Mouse (Mus musculus) left cerebral cortex, postnatal 25 days (tissue): Measurements from ENCODE around the gene Tinf2. TPM values are rescaled to one million over a fixed set of nuclear protein-coding genes. Genes with fewer than 3 reads are reported as not detected.
A peak's percentile ranks its signal among the peaks of the same experiment; 100 is the strongest.

Experiments
- DNase-seq, 2 experiments: peaks; one replicate each; pipeline ENCODE4 v3.0.0; 2022; ENCODE audit warnings: low spot score in 2 of 2, mixed read lengths in 1 of 2
- intact Hi-C: fragments of 180-260 bp; cut with DNase I; formaldehyde crosslinking; loops from one replicate; pipeline ENCODE4 v1.15.1; 2025
- total RNA-seq, 2 experiments: library from RNA; stranded (reverse); gene quantifications; 2 replicates each; pipeline ENCODE4 v1.2.3; 2021

The Tinf2 gene
- total RNA-seq, 2 experiments from 2014 or later = 12.9 to 14.8 TPM

DNA sequence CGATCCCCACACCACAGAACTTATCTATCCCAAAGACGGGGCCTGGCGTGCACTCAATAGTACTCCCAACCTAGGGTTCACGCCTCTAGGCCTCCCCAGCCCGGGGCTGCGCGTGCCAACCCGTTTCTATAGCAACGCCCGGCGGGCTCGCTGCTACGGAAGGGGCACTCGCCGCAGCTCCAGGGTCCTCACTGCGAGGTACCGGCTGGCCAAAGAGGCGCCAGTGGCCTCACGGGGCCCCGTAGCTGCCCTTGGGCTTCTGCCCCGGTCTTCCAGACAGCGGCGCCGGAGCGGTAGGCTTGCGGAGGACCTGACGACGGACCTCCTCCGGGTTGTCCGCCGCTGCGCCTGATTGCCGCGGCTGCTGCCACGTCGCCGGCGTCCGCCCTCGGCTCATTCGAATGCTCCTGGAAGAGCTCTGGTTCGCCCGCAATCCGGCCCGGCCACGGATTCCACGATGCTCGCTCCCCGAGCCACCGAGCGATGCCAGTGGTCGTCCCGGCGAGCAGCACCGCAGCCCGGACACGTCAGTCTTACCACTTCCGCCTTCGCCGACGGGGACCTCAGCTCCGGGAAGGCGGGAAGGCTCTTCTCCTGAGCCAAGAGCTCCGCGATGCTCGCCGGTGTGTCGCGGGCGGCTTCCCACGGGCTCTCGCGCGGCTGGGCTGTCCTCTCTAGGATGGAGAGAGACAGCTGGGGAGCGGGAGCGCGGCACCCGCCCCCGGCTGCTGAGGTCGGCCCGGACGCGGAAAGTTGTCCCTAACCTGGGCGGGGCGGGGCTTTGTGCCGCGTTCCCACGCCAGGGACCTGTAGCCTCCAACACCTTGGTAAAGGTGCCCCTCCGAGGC lies 38.3 kb downstream of the Tinf2 start, which contains the start of gene Tm9sf1:
Tm9sf1 (minus strand) TSS at position 747 of the 848 bp plus-strand sequence.
- DNase-seq = peak; percentile 90 to 94
- intact Hi-C loops = no loop called here

DNA sequence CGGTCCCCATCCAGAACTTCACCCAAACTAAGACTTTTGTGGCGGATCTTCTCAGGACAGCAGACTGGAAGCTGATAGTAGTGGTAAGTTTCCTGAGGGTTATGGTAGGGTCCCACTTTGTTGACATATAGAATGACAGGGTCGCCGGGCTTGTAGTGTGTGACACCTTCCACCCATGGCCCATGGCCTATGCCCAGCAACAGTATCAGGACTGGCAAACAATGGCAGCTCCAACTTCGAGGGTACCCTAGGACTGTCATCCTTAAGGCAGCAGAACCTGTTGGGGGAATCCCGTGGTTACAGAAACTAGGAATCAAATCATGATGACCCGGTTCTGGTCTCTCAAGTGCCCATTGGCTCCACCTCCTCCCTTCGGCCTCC lies 39.0 kb downstream of the Tinf2 start:
- DNase-seq = no peak
- intact Hi-C loops = no loop called here

DNA sequence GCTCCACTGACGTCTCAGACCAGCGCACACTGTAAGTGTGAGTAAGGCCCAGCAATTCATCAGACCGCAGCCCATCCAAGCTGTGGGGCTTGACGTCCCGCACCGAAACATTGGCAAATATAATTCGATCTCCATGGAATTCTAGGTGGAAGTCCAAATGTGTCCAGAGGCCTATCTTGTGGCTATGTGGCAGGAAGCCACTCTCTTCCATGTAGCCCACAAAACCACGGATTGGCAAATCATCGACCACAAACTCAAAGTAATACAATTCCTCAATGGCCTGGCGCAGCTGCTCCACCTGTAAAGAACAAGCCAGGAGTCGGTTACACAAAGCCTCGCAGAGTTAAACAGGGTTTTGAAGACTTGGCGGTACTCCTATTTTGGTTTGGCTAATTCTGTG lies 40.3 kb downstream of the Tinf2 start:
- intact Hi-C loops = no loop called here
- DNase-seq = no peak

DNA sequence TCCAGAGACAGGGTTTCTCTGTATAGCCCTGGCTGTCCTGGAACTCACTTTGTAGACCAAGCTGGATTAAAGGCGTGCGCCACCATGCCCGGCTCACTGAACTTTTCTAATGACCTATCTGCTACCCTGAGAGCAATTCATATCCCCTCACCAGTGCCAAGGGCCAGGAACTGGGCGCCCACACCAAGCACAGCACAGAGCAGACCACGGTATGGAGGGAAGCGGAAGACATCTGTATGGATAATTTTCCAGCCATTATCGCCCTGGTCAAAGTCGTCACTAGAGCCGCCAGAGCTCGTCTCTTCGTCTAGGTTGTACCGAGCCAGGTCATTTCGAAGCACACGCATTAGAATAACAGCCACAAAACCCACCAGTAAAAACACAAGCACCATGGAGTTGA lies 40.8 kb downstream of the Tinf2 start:
- intact Hi-C loops = no loop called here
- DNase-seq = no peak

DNA sequence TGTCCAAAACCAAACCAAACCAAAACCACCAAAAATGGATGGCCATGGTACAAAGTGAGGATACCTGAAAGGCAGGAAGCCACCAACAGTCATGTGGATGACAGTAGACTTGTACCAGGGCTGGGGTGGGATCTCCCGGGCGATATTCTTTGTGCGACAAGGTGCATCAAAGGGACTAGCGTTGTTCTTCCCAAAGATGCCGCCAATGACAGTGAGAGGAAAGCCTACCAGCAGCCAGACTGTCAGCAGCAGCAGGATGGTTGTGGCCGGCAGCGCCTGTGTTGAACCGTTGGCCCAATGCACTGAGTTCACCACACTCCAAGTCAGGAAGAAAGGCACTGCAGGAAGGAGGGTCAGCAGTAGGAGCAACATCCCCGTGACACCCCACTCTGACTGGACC lies 43.8 kb downstream of the Tinf2 start, which contains the start of gene Gm49378:
Gm49378 (minus strand) TSS at position 101 of the 400 bp plus-strand sequence.
- intact Hi-C loops = loop anchor here (5.0 kb wide), 1 partner anchor 45 kb away; the partner anchor contains the start of genes Psme2 and Rnf31
- DNase-seq = no peak

DNA sequence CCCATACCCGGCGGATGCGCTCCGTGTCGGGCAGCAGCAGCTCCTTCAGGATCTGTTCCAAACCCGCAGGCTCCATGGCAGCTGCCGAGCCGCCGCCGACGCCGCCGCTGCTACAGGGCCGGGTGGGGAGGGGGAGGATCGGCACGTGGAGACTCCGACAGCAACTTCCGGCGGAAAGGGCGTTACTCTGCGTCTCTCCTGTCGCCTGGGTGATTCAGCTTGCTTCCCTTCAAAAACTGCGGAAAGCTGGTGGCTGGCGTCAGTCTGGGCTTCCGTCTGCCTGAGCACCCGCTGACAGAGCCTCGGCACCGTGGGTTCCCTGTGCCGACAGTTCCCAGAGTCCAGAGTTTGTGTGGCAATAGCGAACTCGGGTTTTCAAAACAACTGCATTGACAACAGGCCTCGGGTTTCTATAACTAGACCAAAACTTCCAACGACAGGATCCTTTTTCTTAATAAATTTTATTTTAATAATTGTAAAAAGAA lies 46.1 kb downstream of the Tinf2 start, which contains the start of gene Ipo4:
Ipo4 (minus strand) TSS at position 435 of the 485 bp plus-strand sequence.
- DNase-seq = peak; percentile 87 to 95
- intact Hi-C loops = loop anchor here (2.0 to 5.0 kb wide), 2 partner anchors 31 to 43 kb away; partner anchors contain the start of genes Psme2 and Rnf31

DNA sequence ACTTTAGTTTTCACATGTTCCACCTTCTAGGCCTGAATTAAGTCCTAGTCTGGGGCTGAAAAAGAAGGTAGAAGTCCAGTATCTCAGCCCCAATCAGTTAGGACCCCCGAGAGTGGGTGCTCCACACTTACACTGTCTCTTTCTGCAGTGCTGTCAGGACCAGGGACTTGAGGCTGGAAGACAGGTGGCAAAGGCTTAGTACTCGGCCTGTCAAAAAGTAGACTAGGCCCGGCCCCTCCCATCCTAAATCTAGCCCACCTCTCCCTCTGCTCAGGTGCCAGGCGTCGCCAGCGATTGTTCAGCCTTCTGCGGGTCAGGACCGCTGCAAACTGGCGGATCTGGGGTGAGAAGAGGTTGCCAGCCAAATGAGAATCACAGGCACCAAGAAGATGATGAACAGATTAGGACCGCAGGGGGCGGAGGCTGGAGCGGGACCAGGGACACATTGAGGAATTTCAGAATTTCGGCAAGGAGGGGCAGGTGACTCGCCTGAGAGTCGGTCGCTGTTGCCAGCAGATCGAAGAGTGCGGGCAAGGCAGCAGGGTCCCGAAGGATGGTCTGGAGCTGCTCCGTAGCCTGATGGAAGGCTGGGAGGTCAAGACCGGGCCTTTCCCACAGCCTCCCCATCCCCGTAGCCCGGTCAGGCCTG lies 46.6 kb downstream of the Tinf2 start:
- DNase-seq = peak; percentile 17 to 42
- intact Hi-C loops = loop anchor here (2.0 to 5.0 kb wide), 2 partner anchors 30 to 43 kb away; partner anchors contain the start of genes Psme2 and Rnf31

DNA sequence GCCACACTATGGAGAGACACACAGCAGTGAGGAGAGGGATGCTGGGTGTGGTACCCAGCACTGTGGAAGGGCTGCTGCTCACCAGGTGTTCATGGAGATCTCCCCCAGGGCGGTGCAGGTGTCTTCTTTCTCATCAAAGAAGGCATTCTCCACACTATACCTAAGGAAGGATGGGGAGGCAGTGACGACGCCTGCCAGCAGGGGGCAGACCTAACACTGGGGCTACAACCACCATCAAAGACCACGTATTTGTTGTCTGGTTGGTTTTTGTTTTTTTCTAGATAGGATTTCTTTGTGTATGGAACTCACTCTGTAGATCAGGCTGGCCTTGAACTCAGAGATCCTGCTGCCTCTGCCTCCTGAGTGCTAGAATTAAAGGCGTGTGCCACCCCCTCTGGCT lies 52.3 kb downstream of the Tinf2 start:
- DNase-seq = peak in 1 of 2 experiments; percentile 34
- intact Hi-C loops = loop anchor here (1.0 kb wide), 1 partner anchor 114 kb away; no protein-coding TSS in a partner anchor

DNA sequence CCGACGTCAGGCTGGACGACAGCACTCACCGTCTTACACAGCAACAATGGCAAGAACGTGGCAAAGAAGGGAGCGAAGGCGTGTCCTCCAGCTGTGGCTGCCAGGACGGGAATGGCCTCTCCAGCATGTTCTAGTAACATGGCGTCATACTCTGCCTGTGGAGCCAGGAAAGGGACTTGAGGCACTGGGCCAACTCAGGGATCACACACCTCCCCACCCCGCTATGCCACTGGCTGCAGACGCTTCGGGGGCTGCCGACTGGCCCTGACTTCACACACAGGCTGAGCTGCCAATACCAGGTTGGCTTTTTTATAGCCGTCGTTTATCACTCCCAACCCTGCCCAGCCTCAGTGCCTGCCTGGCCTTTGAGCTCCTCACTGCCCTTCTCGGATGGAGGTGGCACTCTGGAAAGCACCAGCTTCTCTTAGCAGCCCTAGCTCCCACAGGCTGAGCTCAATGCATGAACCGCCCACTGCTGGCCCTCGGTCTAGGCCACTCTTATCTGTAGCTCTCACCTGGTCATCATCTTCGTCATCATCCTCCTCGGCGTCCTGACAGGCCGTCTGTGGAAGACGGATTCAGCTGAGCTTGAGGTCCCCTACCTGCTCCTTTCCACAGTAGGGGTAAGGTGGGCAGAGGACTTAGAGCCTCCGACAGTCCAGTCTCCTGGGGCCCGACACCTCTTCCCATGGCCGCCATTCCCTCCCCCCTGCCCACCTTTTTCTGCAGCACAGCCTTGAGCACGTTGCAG lies 53.4 kb downstream of the Tinf2 start:
- DNase-seq = no peak
- intact Hi-C loops = no loop called here

Other genes starting within 250 kb of the Tinf2 start
- 10 to 100 TPM; 15.2 to 15.4 TPM for gene Dhrs4, start 203.1 kb downstream of the Tinf2 start, total RNA-seq
- 10 to 100 TPM; 46.6 to 46.9 TPM for gene Carmil3, start 191.2 kb downstream of the Tinf2 start, total RNA-seq
- gene Cpne6, start 171.4 kb downstream of the Tinf2 start, total RNA-seq = 100 to 1,000 TPM; 180 to 216 TPM
- gene Nrl, start 156.8 kb downstream of the Tinf2 start, total RNA-seq = 1 to 10 TPM in 1 of 2 experiments, under 1 TPM in 1; 0.34 to 1.2 TPM
- gene Pck2, start 141.6 kb downstream of the Tinf2 start, total RNA-seq = 10 to 100 TPM; 20.2 to 25.3 TPM
- 10 to 100 TPM; 73.1 to 77.7 TPM for gene Dcaf11, start 121.8 kb downstream of the Tinf2 start, total RNA-seq
- under 1 TPM in 1 of 2 experiments, not detected in 1; 0.89 TPM for gene A730061H03Rik, start 121.4 kb downstream of the Tinf2 start, total RNA-seq
- not detected for gene Fitm1, start 106.2 kb downstream of the Tinf2 start, total RNA-seq
- gene Psme1, start 103.7 kb downstream of the Tinf2 start, total RNA-seq = 10 to 100 TPM; 39.4 to 45.3 TPM
- gene Emc9, start 96.5 kb downstream of the Tinf2 start, total RNA-seq = 10 to 100 TPM; 38.1 to 41.5 TPM
- 10 to 100 TPM; 35.2 to 47.9 TPM for gene Psme2, start 90.7 kb downstream of the Tinf2 start, total RNA-seq
- gene Rnf31, start 90.1 kb downstream of the Tinf2 start, total RNA-seq = 10 to 100 TPM; 27.6 to 31.7 TPM
- gene Irf9, start 78.2 kb downstream of the Tinf2 start, total RNA-seq = 10 to 100 TPM in 1 of 2 experiments, 1 to 10 TPM in 1; 9.9 to 12.3 TPM
- 1 to 10 TPM; 2.2 to 3.7 TPM for gene Rec8, start 63.8 kb downstream of the Tinf2 start, total RNA-seq
- 100 to 1,000 TPM; 117 TPM for gene Ipo4, start 45.9 kb downstream of the Tinf2 start, total RNA-seq
- gene Gm49378, start 43.9 kb downstream of the Tinf2 start, total RNA-seq = 1 to 10 TPM; 3.9 to 4.7 TPM
- gene Tm9sf1, start 38.0 kb downstream of the Tinf2 start, total RNA-seq = 10 to 100 TPM; 36.6 to 45.2 TPM
- 1 to 10 TPM in 1 of 2 experiments, under 1 TPM in 1; 0.30 to 1.1 TPM for gene Tssk4, start 31.6 kb downstream of the Tinf2 start, total RNA-seq
- gene Mdp1, start 21.3 kb downstream of the Tinf2 start, total RNA-seq = 10 to 100 TPM; 36.9 to 40.1 TPM
- gene Gmpr2, start 9.9 kb downstream of the Tinf2 start, total RNA-seq = 10 to 100 TPM; 22.1 to 24.8 TPM
- 100 to 1,000 TPM; 325 to 348 TPM for gene Nedd8, start 9.7 kb downstream of the Tinf2 start, total RNA-seq
- not detected for gene Tgm1, start 32.1 kb upstream of the Tinf2 start, total RNA-seq
- gene Rabggta, start 40.4 kb upstream of the Tinf2 start, total RNA-seq = 10 to 100 TPM; 45.6 to 45.8 TPM
- 10 to 100 TPM; 79.2 to 88.7 TPM for gene Dhrs1, start 63.9 kb upstream of the Tinf2 start, total RNA-seq
- 10 to 100 TPM; 12.7 to 14.0 TPM for gene Nop9, start 63.9 kb upstream of the Tinf2 start, total RNA-seq
- 1 to 10 TPM; 1.6 to 2.3 TPM for gene Cideb, start 76.6 kb upstream of the Tinf2 start, total RNA-seq
- gene Ltb4r2, start 79.6 kb upstream of the Tinf2 start, total RNA-seq = under 1 TPM; 0.25 to 0.32 TPM
- under 1 TPM; 0.25 to 0.39 TPM for gene Ltb4r1, start 84.1 kb upstream of the Tinf2 start, total RNA-seq
- gene Adcy4, start 102.3 kb upstream of the Tinf2 start, total RNA-seq = 1 to 10 TPM; 3.8 to 7.1 TPM
- under 1 TPM in 1 of 2 experiments, not detected in 1; 0.96 TPM for gene Ripk3, start 107.0 kb upstream of the Tinf2 start, total RNA-seq
- 1 to 10 TPM; 1.3 to 2.6 TPM for gene Nfatc4, start 141.3 kb upstream of the Tinf2 start, total RNA-seq
- gene Nynrin, start 172.2 kb upstream of the Tinf2 start, total RNA-seq = 10 to 100 TPM in 1 of 2 experiments, 1 to 10 TPM in 1; 6.5 to 10.5 TPM
- under 1 TPM; 0.14 to 0.25 TPM for gene Cbln3, start 202.6 kb upstream of the Tinf2 start, total RNA-seq
- 10 to 100 TPM; 10.1 to 10.7 TPM for gene Khnyn, start 203.1 kb upstream of the Tinf2 start, total RNA-seq
- 10 to 100 TPM; 96.3 to 96.9 TPM for gene Sdr39u1, start 218.5 kb upstream of the Tinf2 start, total RNA-seq